Mouse (Mus musculus) ovary, postnatal 10 days (tissue): ENCODE data around the gene Net1.
"Not testable (repeated sequence)": the region's sequence is repeated elsewhere in the genome, so short reads cannot be mapped to it uniquely, and the experiment has no call there.

ENCODE experiments used
- DNase-seq: peaks from one replicate; pipeline ENCODE4 v3.0.0; 2022; ENCODE audit warnings: low spot score

Gene Net1

GRCm38 (mm10) chr13:3917571-3918311, at the start of gene Net1, which contains the start of gene Tubal3:
Gene Net1, minus strand, starts transcription at chr13:3918220.
Gene Tubal3, plus strand, starts transcription at chr13:3918274.
- DNase-seq, result peak; percentile 79

GRCm38 (mm10) chr13:3951198-3951914, 33.3 kb upstream of the Net1 start:
- no peak for DNase-seq

- no peak for DNase-seq
These were observed 31.5 kb upstream of the Net1 start for GRCm38 (mm10) chr13:3949477-3949876.

GRCm38 (mm10) chr13:3947267-3947666, 29.2 kb upstream of the Net1 start:
- no peak for DNase-seq

GRCm38 (mm10) chr13:3945249-3945648, 27.2 kb upstream of the Net1 start, which contains the start of gene Ucn3:
Gene Ucn3, minus strand, starts transcription at chr13:3945349.
- DNase-seq, result no peak

GRCm38 (mm10) chr13:3944699-3945098, 26.7 kb upstream of the Net1 start:
- DNase-seq, result no peak

GRCm38 (mm10) chr13:3926046-3926445, 8.0 kb upstream of the Net1 start:
- no peak for DNase-seq

GRCm38 (mm10) chr13:3925632-3926031, 7.6 kb upstream of the Net1 start:
- no peak for DNase-seq

GRCm38 (mm10) chr13:3924483-3924882, 6.5 kb upstream of the Net1 start:
- no peak for DNase-seq

- DNase-seq, result no peak
These were observed 4.5 kb downstream of the Net1 start for GRCm38 (mm10) chr13:3913504-3913903.

- DNase-seq, result no peak
These were observed 7.7 kb downstream of the Net1 start for GRCm38 (mm10) chr13:3910356-3910755.

GRCm38 (mm10) chr13:3908262-3908661, 9.8 kb downstream of the Net1 start:
- no peak for DNase-seq

GRCm38 (mm10) chr13:3907151-3907696, 10.8 kb downstream of the Net1 start:
- DNase-seq, result no peak

- DNase-seq, result no peak
These were observed 18.7 kb downstream of the Net1 start for GRCm38 (mm10) chr13:3899301-3899700.

- not testable (repeated sequence) for DNase-seq
These were observed 19.8 kb downstream of the Net1 start for GRCm38 (mm10) chr13:3898202-3898601.

- no peak for DNase-seq
These were observed 21.1 kb downstream of the Net1 start for GRCm38 (mm10) chr13:3896913-3897312.

GRCm38 (mm10) chr13:3896032-3896431, 22.0 kb downstream of the Net1 start:
- no peak for DNase-seq

- no peak for DNase-seq
These were observed 22.5 kb downstream of the Net1 start for GRCm38 (mm10) chr13:3895397-3895980.

GRCm38 (mm10) chr13:3894549-3894948, 23.5 kb downstream of the Net1 start:
- no peak for DNase-seq

- peak; percentile 88 for DNase-seq
These were observed 24.8 kb downstream of the Net1 start for GRCm38 (mm10) chr13:3893126-3893734.

GRCm38 (mm10) chr13:3892601-3893000, 25.4 kb downstream of the Net1 start:
- no peak for DNase-seq

GRCm38 (mm10) chr13:3891479-3892087, 26.4 kb downstream of the Net1 start:
- no peak for DNase-seq
